ENCODE assay signal across 11 mouse cellular contexts in the genomic region with DNA sequence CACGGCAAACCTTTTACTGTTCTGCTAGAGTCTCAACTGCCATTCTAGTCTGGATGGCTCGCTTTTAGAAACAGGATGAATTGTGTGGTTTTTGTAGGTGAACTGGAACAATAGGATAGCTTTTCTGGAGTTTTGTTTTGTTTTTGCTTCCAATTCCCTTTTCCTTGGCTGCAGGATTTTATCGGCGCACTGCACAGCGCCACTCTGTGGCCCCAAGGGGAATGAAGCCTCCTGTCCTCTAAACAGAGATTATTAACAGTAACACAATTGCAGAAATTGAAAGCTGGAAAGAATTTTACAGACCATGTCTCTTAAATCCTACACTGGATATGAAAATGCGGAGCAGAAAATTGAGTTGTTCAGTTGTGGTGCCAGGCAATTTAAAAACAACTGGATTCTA. TPM values are rescaled to one million over a fixed set of nuclear protein-coding genes. Genes with fewer than 3 reads are reported as not detected.
DNase-seq lines count a peak whose midpoint lies in the region; ATAC-seq and TF ChIP-seq lines count a peak whose summit lies in the region.
"Had no signal": no experiment of that assay in that cellular context is flagged by ENCODE, and none has a peak within 500 bp of the region (broad histone marks: within the 10 kb centered on the region; RNA-seq: fewer than 3 reads in every experiment).

No protein-coding gene starts in this region.

- no peak for TF ChIP-seq EP300 in liver, embryonic 14.5 days (IDR thresholded peaks at IDR 0.05; ENCODE audit: low read depth)

- ATAC-seq in frontal cortex, adult (ENCODE audit: low TSS enrichment), result peak; percentile 67; the same call in 1 of the 2 replicates
- ATAC-seq in liver, embryonic 14.5 days (ENCODE audit: insufficient read depth), result no peak
- no peak for ATAC-seq in liver, embryonic 11.5 days (replicated peaks; ENCODE audit: low FRiP score)

- H3K4me2 ChIP-seq in liver, embryonic 14.5 days (ENCODE audit: low read depth), result no peak overlapping the region
- H3K4me2 ChIP-seq in liver, embryonic 11.5 days, result no peak overlapping the region
- H3K4me2 ChIP-seq: limb, embryonic 13.5 days had no signal

- no peaks in the 10 kb centered on the region for H3K36me3 ChIP-seq in liver, embryonic 14.5 days (replicated peaks; ENCODE audit: control insufficient read depth, insufficient read depth, low read depth)
- no peaks in the 10 kb centered on the region for H3K36me3 ChIP-seq in liver, embryonic 11.5 days (ENCODE audit: control insufficient read depth, insufficient read depth, low read length)
- H3K36me3 ChIP-seq: G1E; limb, embryonic 13.5 days had no signal

- no peak overlapping the region for H3K27ac ChIP-seq in liver, embryonic 14.5 days
- no peak overlapping the region for H3K27ac ChIP-seq in liver, embryonic 11.5 days (ENCODE audit: low read depth, low read length)
- H3K27ac ChIP-seq: limb, embryonic 13.5 days had no signal

- 31% methylated on average over 6 of the region's 6 CpGs for WGBS in liver, embryonic 14.5 days (ENCODE audit: insufficient replicate concordance)
- WGBS in liver, embryonic 11.5 days, result 39% methylated on average over 6 of the region's 6 CpGs

- H3K4me3 ChIP-seq in liver, embryonic 14.5 days (ENCODE audit: insufficient read depth in 1 of 2, low read depth in 2 of 2, low read length in 2 of 2), result no peak overlapping the region
- no peak overlapping the region for H3K4me3 ChIP-seq in liver, embryonic 11.5 days (ENCODE audit: low read depth, low read length)
- H3K4me3 ChIP-seq: limb, embryonic 13.5 days had no signal

- H3K9ac ChIP-seq in liver, embryonic 14.5 days (replicated peaks), result no peak overlapping the region
- H3K9ac ChIP-seq in liver, embryonic 11.5 days (ENCODE audit: low read depth, low read length), result no peak overlapping the region
- H3K9ac ChIP-seq: limb, embryonic 13.5 days had no signal

- H3K9me3 ChIP-seq in liver, embryonic 14.5 days (ENCODE audit: control insufficient read depth, low read length), result no peaks in the 10 kb centered on the region
- no peaks in the 10 kb centered on the region for H3K9me3 ChIP-seq in liver, embryonic 11.5 days (ENCODE audit: control insufficient read depth, low read length)
- H3K9me3 ChIP-seq: G1E had no signal

- H3K4me1 ChIP-seq in liver, embryonic 14.5 days (replicated peaks; ENCODE audit: control insufficient read depth in 2 of 2, insufficient read depth in 2 of 2, low read length in 1 of 2), result no peaks in the 10 kb centered on the region
- no peaks in the 10 kb centered on the region for H3K4me1 ChIP-seq in liver, embryonic 11.5 days (replicated peaks; ENCODE audit: control insufficient read depth, insufficient read depth, low read length)
- H3K4me1 ChIP-seq: limb, embryonic 13.5 days had no signal

- TF ChIP-seq CTCF in liver, embryonic 14.5 days (IDR thresholded peaks at IDR 0.05; ENCODE audit: low read depth), result peak; percentile 36

- intact Hi-C loops in left cerebral cortex, postnatal 36 days (cut with DNase I), result loop anchor here (5.0 kb wide), 1 partner anchor 150 kb away; no protein-coding TSS in a partner anchor

- DNase-seq in frontal cortex, postnatal 25 days (ENCODE audit: low spot score in 2 of 2), result no peak
- no peak for DNase-seq in liver, embryonic 14.5 days (ENCODE audit: low read depth in 3 of 3, low spot score in 3 of 3)
- DNase-seq in liver, embryonic 11.5 days (ENCODE audit: low spot score), result no peak
- DNase-seq in ZHBTc4 (ENCODE audit: low read depth, low spot score), result peak; percentile 53
- peak; percentile 16 to 29 for DNase-seq in left cerebral cortex, postnatal 36 days (ENCODE audit: low spot score in 2 of 2)
- DNase-seq in thymus, postnatal 10 days (ENCODE audit: low spot score in 2 of 2), result no peak
- no peak for DNase-seq in Muller cell, postnatal 12 days (ENCODE audit: inconsistent ontology term)
- DNase-seq: gastrocnemius, postnatal 36 days had no signal

- H3K27me3 ChIP-seq in liver, embryonic 14.5 days (ENCODE audit: control insufficient read depth, insufficient read depth, low read length), result no peaks in the 10 kb centered on the region
- H3K27me3 ChIP-seq in liver, embryonic 11.5 days (replicated peaks; ENCODE audit: control insufficient read depth, insufficient read depth, low read length), result no peaks in the 10 kb centered on the region
- H3K27me3 ChIP-seq: limb, embryonic 13.5 days had no signal

RNA-seq across cellular contexts. Expression of gene Jhy, which starts 18.6 kb away (rescaled TPM):
- 0.01 and 0.04 TPM in 2 replicates for polyA plus RNA-seq in liver, embryonic 14.5 days (2012; rRNA removed)
- polyA plus RNA-seq in liver, embryonic 14.5 days (2014; fragmentation: Nextera tagmentation; extraction: Ambion mirVana), result 0.08 TPM in 1 of 2 replicates, not detected in the other
- polyA plus RNA-seq in liver, embryonic 11.5 days (2014; fragmentation: Nextera tagmentation; extraction: Ambion mirVana), result 0.16 TPM in 1 of 2 replicates, not detected in the other
- 1 to 10 TPM in 1 of 2 experiments, under 1 TPM in 1; 0.57 to 1.6 TPM for total RNA-seq in left cerebral cortex, postnatal 36 days (2021)
- total RNA-seq: gastrocnemius, postnatal 36 days had no signal
- polyA plus RNA-seq: G1E; limb, embryonic 13.5 days had no signal

RNA-seq across cellular contexts. Expression of gene Crtam, which starts 21.9 kb away (rescaled TPM):
- polyA plus RNA-seq in liver, embryonic 14.5 days (2012; rRNA removed), result 0.04 and 0.06 TPM in 2 replicates
- not detected in 2 replicates for polyA plus RNA-seq in liver, embryonic 14.5 days (2014; fragmentation: Nextera tagmentation; extraction: Ambion mirVana)
- polyA plus RNA-seq in liver, embryonic 11.5 days (2014; fragmentation: Nextera tagmentation; extraction: Ambion mirVana), result 0.08 and 0.11 TPM in 2 replicates
- total RNA-seq in left cerebral cortex, postnatal 36 days (2021), result under 1 TPM; 0.10 to 0.29 TPM
- total RNA-seq: gastrocnemius, postnatal 36 days had no signal
- polyA plus RNA-seq: G1E had no signal

Comparison
In these comparisons a context has a peak if more than half of its experiments do, and no peak if none do; other contexts are left out.
1. DNase-seq: peak in ZHBTc4 (single experiment) and left cerebral cortex, postnatal 36 days (2 of 2); none in frontal cortex, postnatal 25 days (0 of 2), liver, embryonic 14.5 days (0 of 3), liver, embryonic 11.5 days (single experiment), thymus, postnatal 10 days (0 of 2) and Muller cell, postnatal 12 days (single experiment).